Mouse (Mus musculus): ENCODE results near the gene Tsc22d1.

- TF ChIP-seq CTCF (IDR thresholded peaks at IDR 0.05) = no peak
- TF ChIP-seq EP300 (IDR thresholded peaks at IDR 0.05; ENCODE audit: insufficient read depth, low read depth, low read length) = no peak
Measured at GRCm38 (mm10) chr14:76555263-76556030, 140.7 kb downstream of the Tsc22d1 start.
